Mouse (Mus musculus) gastrocnemius, adult 2 months (tissue): ENCODE measurements at regions not wholly inside any gene's neighbourhood (a gene's known extent, or its start where the extent isn't known, plus 50 kb on each side); places are given as distances from the start of the nearest gene placed in this dataset.

Experiments
- DNase-seq: peaks from one replicate; pipeline ENCODE4 v3.0.0; 2022
- H3K27ac ChIP-seq: fragments of 200-600 bp; 2 replicates; pipeline ENCODE4 v1.8.1; 2022; ENCODE audit warnings: mild to moderate bottlenecking
- H3K4me3 ChIP-seq: fragments of 200-600 bp; 2 replicates; pipeline ENCODE4 v1.8.1; 2022; ENCODE audit warnings: mild to moderate bottlenecking, moderate library complexity
- CTCF ChIP-seq: fragments of 200-600 bp; IDR thresholded peaks from 2 replicates; pipeline ENCODE4 v1.8.1; 2022; ENCODE audit warnings: antibody characterized with exemption, mild to moderate bottlenecking, moderate library complexity
- intact Hi-C: fragments of 180-260 bp; cut with DNase I; formaldehyde crosslinking; loops from one replicate; pipeline ENCODE4 v1.15.1; 2025

DNA sequence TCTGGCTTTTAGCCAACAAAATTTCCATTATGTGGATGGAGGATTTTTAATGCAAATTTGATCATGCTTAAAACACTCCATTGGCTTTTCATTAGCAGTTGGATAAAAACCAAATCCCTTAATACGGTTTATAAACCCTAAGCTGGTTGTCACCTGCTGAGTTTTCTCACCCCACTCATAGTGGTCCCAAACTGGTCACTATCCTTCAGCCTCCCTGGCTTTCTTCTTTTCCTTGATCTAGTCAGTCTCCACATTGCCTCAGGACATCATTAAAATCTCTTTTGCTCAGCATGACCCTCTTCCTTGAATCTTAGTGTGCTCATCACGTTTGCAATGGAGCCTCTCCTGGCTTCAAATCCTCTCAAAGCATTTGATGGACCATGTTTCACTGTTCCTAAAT lies 340.9 kb upstream of the Cntn3 start:
- Histone ChIP-seq H3K4me3 (no peak overlapping the region), H3K27ac (no peak overlapping the region)
- no peak for DNase-seq
- intact Hi-C loops = no loop called here
- TF ChIP-seq CTCF = no peak

- intact Hi-C loops = no loop called here
- no peak for TF ChIP-seq CTCF
Observed at GRCm38 (mm10) chr6:102903960-102904359, 331.1 kb upstream of the Cntn3 start.

DNA sequence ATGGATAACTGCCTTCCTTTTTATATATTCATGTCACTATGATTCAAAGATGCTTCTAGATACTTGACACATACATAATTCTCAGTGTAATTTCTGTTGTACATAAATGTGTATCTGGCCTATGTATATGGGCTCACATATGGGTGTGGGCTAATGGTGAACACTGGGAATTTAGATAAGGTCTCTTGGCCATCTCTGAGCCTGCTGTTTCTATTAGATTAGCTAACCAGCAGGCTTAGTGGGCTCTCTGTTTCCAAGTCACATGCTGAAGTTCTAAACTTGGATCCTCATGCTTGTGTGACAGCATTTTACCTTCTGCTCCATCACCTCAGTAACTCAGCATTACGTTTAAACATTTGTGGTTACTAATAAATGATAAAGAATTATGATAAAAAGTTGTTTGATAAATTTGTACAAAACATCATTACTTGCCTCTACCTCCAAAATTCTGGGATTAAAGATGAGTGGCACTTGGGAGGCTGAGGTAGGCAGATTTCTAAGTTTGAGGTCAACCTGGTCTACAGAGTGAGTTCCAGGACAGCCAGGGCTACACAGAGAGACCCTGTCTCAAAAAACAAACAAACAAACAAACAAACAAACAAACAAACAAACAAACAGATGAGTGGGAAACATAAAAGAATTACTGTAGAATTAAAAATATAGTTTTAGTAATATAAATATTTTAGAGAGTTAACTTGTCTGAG lies 327.7 kb upstream of the Cntn3 start:
- Histone ChIP-seq H3K4me3 (no peak overlapping the region), H3K27ac (no peak overlapping the region)
- intact Hi-C loops = no loop called here
- DNase-seq = no peak
- TF ChIP-seq CTCF = no peak

More at GRCm38 (mm10) chr6:102903960-102904359, 331.1 kb upstream of the Cntn3 start:
- no peak for DNase-seq
- Histone ChIP-seq H3K27ac (no peak overlapping the region), H3K4me3 (no peak overlapping the region)

- intact Hi-C loops = no loop called here
- no peak overlapping the region for H3K27ac ChIP-seq
- DNase-seq = no peak
- H3K4me3 ChIP-seq = no peak overlapping the region
- TF ChIP-seq CTCF = no peak
Observed at GRCm38 (mm10) chr6:102868404-102868803, 295.5 kb upstream of the Cntn3 start.

DNA sequence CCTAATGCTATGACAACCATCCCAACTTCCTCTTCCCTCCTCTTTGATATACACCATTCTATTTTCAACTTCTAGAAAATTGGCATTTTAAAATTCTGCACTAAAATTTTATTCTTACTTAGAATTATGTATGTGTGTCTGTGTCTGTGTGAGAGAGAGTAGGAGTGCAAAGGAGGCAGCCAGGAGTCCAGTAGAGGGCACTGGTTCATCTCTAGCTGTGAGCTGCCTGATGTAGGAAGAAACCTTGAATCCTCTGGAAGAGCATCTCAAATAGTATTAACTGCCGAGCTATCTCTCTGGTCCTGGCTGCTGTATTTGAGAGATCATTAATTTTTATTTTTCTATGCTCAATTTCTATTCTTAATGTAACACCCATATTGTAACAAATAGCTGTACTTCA lies 271.6 kb upstream of the Cntn3 start:
- Histone ChIP-seq H3K4me3 (no peak overlapping the region), H3K27ac (no peak overlapping the region)
- no peak for DNase-seq
- TF ChIP-seq CTCF = 0 out of 2 replicates have a peak, but pooled peaks have one; percentile 8
- intact Hi-C loops = no loop called here

DNA sequence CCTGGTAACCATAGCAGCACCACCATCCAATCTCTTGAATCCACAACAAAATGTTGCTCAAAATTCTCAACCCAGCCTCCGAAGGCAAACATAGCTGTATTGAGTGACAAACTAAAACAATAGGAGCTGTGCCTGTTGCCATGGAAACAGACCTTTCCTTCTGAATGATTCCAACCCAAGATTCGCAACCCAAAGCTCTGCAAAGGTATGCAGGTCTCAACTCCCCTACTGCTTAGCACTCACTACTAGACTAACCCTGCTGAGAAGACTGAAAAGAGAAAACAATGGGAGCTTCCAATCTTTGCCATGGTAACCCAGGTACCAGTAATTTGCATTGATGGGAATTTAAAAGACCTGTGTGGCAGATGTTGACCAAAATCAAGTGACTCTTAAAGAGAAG lies 260.2 kb upstream of the Cntn3 start:
- Histone ChIP-seq H3K27ac (no peak overlapping the region), H3K4me3 (no peak overlapping the region)
- DNase-seq = no peak
- intact Hi-C loops = no loop called here
- no peak for TF ChIP-seq CTCF
